Mouse (Mus musculus) right cerebral cortex, adult 2 months (tissue): ENCODE results near the gene Ccser2.
A peak's percentile ranks its signal among the peaks of the same experiment; 100 is the strongest.

Experiments used
- DNase-seq, 2 experiments: peaks; one replicate each; pipeline ENCODE4 v3.0.0; 2021 to 2022; ENCODE audit warnings: low spot score in 2 of 2

The Ccser2 gene

DNA sequence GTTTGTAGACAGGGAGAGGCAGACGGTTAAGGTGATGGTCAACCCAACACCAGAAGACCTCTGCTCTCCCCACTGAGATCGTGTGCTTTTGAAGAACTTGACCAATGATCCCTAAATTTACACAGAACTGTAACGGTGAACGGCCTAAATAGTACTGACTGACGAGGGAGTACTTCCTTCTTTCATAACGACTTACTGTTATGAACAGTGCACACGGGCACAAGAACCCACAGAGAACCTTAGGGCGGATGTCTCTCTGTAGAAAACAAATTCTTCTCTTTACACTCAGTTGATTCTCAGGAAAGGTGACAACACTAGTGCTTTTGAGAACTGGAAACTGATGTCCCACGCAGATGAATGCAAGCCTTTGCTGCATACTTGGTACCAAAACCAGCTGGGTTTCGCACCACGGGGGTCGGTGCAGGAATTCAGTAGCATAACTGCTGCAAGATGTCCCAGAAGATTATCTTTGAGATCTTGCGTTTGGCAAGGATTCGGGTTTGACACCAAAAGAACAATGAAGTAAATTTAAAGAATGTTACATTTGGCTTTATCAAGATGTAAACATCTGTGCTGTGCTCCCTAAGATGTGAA, 99.7 kb downstream of the Ccser2 start:
- DNase-seq: no peak

DNA sequence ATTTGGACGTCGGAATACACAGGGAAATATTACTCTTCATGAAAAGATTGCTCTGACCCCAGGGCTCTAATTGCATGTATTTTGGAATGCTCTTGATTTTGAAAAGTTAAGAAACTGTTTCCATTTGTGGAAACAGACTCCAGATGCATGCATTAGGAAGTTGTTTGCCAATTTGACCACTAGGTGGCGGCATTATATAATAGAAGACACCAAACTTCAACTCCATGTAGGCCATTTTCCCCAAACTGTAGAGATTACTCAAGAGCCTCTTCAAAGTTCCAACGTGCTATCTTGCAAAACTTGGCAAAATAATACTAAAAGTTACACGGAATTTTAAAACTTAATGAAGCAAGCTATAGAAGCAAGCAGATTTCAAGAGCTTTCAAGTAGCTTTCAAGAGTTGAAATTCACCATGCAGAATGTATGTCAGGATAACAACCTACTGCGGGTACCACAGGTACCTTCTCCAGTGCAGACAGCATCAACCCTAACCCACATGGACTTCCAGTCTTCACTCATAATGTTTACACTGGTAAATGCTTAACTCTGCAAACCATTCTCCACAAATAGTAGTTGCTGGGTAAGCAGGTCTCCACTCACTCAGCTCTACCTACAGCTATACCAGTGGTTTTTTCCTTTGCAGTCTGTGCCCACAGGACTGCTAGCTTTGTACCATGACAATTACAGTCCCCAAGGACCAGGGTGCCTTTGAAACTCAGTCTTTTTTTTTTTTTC, 101.4 kb downstream of the Ccser2 start:
- peak; percentile 72 to 77 for DNase-seq

DNA sequence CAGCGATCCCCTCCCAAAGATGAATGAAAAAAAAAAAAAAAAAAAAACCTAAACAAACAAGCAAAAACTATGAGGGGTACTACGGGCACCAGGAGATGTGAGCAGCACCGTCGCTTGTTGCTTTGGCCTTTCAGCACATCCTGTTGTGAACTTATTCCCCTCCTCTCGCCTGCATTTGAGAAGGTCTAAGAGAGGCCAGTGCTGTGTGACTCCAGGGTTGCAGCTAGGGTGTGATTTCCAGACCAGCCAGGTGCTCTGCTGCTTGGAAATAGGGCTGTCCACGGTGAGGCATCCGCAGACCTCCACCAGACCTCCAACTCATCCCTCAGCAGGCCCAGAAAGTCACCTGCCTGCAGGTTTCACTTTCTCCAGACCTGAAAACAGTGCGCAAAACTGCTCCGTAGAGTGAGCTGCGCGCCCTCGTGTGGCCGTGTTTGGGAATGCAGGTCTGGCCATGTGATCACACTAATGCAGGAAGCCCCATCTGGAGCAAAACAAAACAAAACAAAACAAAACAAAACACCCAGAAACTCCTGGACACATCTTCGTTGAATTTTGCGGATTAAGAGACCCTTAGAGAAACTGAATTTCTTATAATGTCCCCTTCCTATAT, 104.6 kb downstream of the Ccser2 start:
- peak; percentile 91 to 94 for DNase-seq

DNA sequence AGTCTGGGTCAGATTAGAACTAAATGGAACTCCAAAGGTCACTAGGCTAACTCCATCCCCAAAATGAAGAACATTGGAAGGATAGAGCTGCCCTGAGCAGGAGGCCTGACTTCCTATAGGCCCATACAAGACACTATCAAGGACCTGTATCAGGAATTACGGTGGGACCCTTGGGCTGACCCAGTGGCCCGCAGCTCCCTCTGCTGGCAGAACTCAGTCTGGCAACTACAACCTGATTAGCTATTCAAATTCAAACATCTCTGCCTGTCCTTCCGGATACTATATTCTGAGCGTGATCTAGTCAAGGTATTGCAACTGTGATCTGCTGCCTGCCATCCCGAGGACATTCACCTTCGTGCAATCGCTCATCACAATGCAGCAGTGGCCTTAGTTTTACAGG, 106.2 kb downstream of the Ccser2 start:
- peak; percentile 55 to 62 for DNase-seq

DNA sequence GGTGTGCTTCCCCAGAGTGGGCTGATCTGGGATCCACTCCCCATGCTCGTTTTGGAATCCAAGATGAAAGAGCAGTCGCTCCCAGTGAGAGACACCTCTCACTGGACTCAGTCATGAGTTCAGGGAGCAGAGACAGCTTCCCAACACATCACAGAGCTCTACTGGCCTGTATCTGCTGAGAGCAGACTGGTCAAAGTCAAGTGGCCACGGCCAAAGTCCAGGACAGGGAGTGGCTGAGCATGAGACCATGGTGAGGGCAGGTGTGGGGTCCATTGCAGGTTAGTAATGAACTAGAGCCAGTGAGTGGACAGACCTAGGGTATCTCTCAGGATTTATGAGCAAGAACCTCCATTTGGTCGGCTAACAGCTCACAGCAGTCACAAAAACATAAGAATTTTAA, 109.6 kb downstream of the Ccser2 start:
- DNase-seq: no peak

DNA sequence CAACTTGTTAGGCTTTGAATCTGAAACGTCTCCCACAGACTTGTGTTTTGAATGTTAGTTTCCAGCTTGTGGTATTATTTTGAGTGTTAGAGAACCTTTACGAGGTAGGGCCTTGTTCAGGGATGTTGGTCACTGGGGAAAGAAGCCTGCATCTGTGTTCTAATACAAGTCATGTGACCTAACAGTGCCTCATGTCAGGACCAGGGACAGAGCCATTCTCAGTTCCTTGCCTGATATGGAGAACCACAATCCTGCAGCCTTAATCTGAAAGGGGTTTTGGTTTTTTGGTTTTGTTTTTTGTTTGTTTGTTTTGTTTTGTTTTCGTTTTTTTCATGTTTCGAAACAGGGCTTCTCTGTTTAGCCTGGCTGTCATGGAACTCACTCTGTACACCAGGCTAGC, 115.6 kb downstream of the Ccser2 start:
- DNase-seq: no peak

DNA sequence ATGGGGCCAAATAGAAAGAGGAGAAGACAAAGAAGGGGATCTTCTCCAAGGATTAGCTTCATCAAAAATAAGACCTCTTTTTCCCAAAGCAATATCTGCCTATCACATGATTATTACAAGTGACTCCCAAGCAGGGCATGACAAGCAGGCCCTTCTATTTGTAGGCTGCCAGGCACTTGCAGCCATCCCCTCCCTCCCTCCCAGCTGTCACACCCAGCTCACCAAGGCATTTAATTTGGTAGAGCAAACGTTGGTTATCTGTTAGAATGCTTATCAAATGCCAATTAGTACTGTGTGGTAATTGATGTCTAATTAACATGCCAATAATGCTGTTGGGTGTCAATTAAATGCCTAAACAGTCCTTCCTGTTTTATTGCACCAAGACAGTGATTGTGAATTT, 119.7 kb downstream of the Ccser2 start:
- no peak for DNase-seq
